Mouse (Mus musculus): Measurements from ENCODE around the gene Lpar1. TPM values are rescaled to one million over a fixed set of nuclear protein-coding genes. Genes with fewer than 3 reads are reported as not detected.
"Not testable (repeated sequence)": the region's sequence is repeated elsewhere in the genome, so short reads cannot be mapped to it uniquely, and the experiment has no call there.

Gene Lpar1
- polyA plus RNA-seq, 1 experiment = 15.4 TPM

- Histone ChIP-seq H3K27ac (ENCODE audit: insufficient read depth, low read depth, low read length) (no peak overlapping the region), H3K36me3 (ENCODE audit: control insufficient read depth, insufficient read depth, low read length) (no peaks in the 10 kb centered on the region), H3K27me3 (replicated peaks; ENCODE audit: control insufficient read depth, insufficient read depth, low read length) (no peaks in the 10 kb centered on the region), H3K4me1 (ENCODE audit: control insufficient read depth, insufficient read depth, low read length) (0 out of 2 replicates have a peak, but pooled peaks cover 2% of the 10 kb centered on the region), H3K4me3 (ENCODE audit: insufficient read depth, low read depth, low read length) (no peak overlapping the region)
- 62% methylated on average over 11 of the region's 11 CpGs for WGBS
- no peak for TF ChIP-seq POLR2A (IDR thresholded peaks at IDR 0.05; ENCODE audit: low read depth, low read length)
- TF ChIP-seq CTCF (conservative IDR thresholded peaks at IDR 0.05; ENCODE audit: insufficient read depth, insufficient read length, low read depth, low read length) = no peak
- DNase-seq = no peak
These were observed 7.0 kb downstream of the Lpar1 start for GRCm38 (mm10) chr4:58546441-58547272.

- TF ChIP-seq POLR2A (IDR thresholded peaks at IDR 0.05; ENCODE audit: low read depth, low read length) = no peak
- TF ChIP-seq CTCF (conservative IDR thresholded peaks at IDR 0.05; ENCODE audit: insufficient read depth, insufficient read length, low read depth, low read length) = no peak
- WGBS = 32% methylated on average over 9 of the region's 9 CpGs
- no peak overlapping the region for H3K4me3 ChIP-seq (ENCODE audit: insufficient read depth, low read depth, low read length)
- no peak overlapping the region for H3K27ac ChIP-seq (ENCODE audit: insufficient read depth, low read depth, low read length)
- 0 out of 2 replicates have a peak, but pooled peaks cover 2% of the 10 kb centered on the region for H3K4me1 ChIP-seq (ENCODE audit: control insufficient read depth, insufficient read depth, low read length)
- no peaks in the 10 kb centered on the region for H3K36me3 ChIP-seq (ENCODE audit: control insufficient read depth, insufficient read depth, low read length)
- no peaks in the 10 kb centered on the region for H3K27me3 ChIP-seq (replicated peaks; ENCODE audit: control insufficient read depth, insufficient read depth, low read length)
- peak; percentile 86 for DNase-seq
These were observed 7.7 kb downstream of the Lpar1 start for GRCm38 (mm10) chr4:58545888-58546432.

- no peak for DNase-seq
- Histone ChIP-seq H3K27me3 (replicated peaks; ENCODE audit: control insufficient read depth, insufficient read depth, low read length) (no peaks in the 10 kb centered on the region), H3K4me1 (ENCODE audit: control insufficient read depth, insufficient read depth, low read length) (0 out of 2 replicates have a peak, but pooled peaks cover 2% of the 10 kb centered on the region), H3K36me3 (ENCODE audit: control insufficient read depth, insufficient read depth, low read length) (no peaks in the 10 kb centered on the region), H3K27ac (ENCODE audit: insufficient read depth, low read depth, low read length) (no peak overlapping the region), H3K4me3 (ENCODE audit: insufficient read depth, low read depth, low read length) (no peak overlapping the region)
- TF ChIP-seq POLR2A (IDR thresholded peaks at IDR 0.05; ENCODE audit: low read depth, low read length) = no peak
- no peak for TF ChIP-seq CTCF (conservative IDR thresholded peaks at IDR 0.05; ENCODE audit: insufficient read depth, insufficient read length, low read depth, low read length)
- WGBS = 83% methylated on average over 3 of the region's 3 CpGs
These were observed 10.5 kb downstream of the Lpar1 start for GRCm38 (mm10) chr4:58543171-58543570.

- not testable (repeated sequence) for DNase-seq; H3K27me3 ChIP-seq (replicated peaks; ENCODE audit: control insufficient read depth, insufficient read depth, low read length); H3K4me3 ChIP-seq (ENCODE audit: insufficient read depth, low read depth, low read length); H3K36me3 ChIP-seq (ENCODE audit: control insufficient read depth, insufficient read depth, low read length); H3K27ac ChIP-seq (ENCODE audit: insufficient read depth, low read depth, low read length); H3K4me1 ChIP-seq (ENCODE audit: control insufficient read depth, insufficient read depth, low read length)
- 94% methylated on average over 7 of the region's 7 CpGs for WGBS
These were observed 11.0 kb downstream of the Lpar1 start for GRCm38 (mm10) chr4:58542656-58543055.

- no peak for DNase-seq
- H3K27me3 ChIP-seq (replicated peaks; ENCODE audit: control insufficient read depth, insufficient read depth, low read length) = no peaks in the 10 kb centered on the region
- TF ChIP-seq POLR2A (IDR thresholded peaks at IDR 0.05; ENCODE audit: low read depth, low read length) = no peak
- no peak for TF ChIP-seq CTCF (conservative IDR thresholded peaks at IDR 0.05; ENCODE audit: insufficient read depth, insufficient read length, low read depth, low read length)
- no peak overlapping the region for H3K27ac ChIP-seq (ENCODE audit: insufficient read depth, low read depth, low read length)
- WGBS = 99% methylated on average over 3 of the region's 3 CpGs
- no peaks in the 10 kb centered on the region for H3K36me3 ChIP-seq (ENCODE audit: control insufficient read depth, insufficient read depth, low read length)
- 0 out of 2 replicates have a peak, but pooled peaks cover 2% of the 10 kb centered on the region for H3K4me1 ChIP-seq (ENCODE audit: control insufficient read depth, insufficient read depth, low read length)
- H3K4me3 ChIP-seq (ENCODE audit: insufficient read depth, low read depth, low read length) = no peak overlapping the region
These were observed 12.9 kb downstream of the Lpar1 start for GRCm38 (mm10) chr4:58540841-58541240.

GRCm38 (mm10) chr4:58540385-58540784 lies 13.3 kb downstream of the Lpar1 start:
- DNase-seq = no peak
- H3K4me1 ChIP-seq (ENCODE audit: control insufficient read depth, insufficient read depth, low read length) = no peaks in the 10 kb centered on the region
- no peak overlapping the region for H3K27ac ChIP-seq (ENCODE audit: insufficient read depth, low read depth, low read length)
- H3K27me3 ChIP-seq (replicated peaks; ENCODE audit: control insufficient read depth, insufficient read depth, low read length) = no peaks in the 10 kb centered on the region
- H3K4me3 ChIP-seq (ENCODE audit: insufficient read depth, low read depth, low read length) = no peak overlapping the region
- H3K36me3 ChIP-seq (ENCODE audit: control insufficient read depth, insufficient read depth, low read length) = no peaks in the 10 kb centered on the region
- WGBS = 78% methylated on average over 8 of the region's 8 CpGs
- TF ChIP-seq CTCF (conservative IDR thresholded peaks at IDR 0.05; ENCODE audit: insufficient read depth, insufficient read length, low read depth, low read length) = no peak
- TF ChIP-seq POLR2A (IDR thresholded peaks at IDR 0.05; ENCODE audit: low read depth, low read length) = no peak

- H3K36me3 ChIP-seq (ENCODE audit: control insufficient read depth, insufficient read depth, low read length) = no peaks in the 10 kb centered on the region
- 86% methylated on average over 3 of the region's 3 CpGs for WGBS
- H3K4me1 ChIP-seq (ENCODE audit: control insufficient read depth, insufficient read depth, low read length) = no peaks in the 10 kb centered on the region
- no peak for DNase-seq
- no peak overlapping the region for H3K27ac ChIP-seq (ENCODE audit: insufficient read depth, low read depth, low read length)
- TF ChIP-seq POLR2A (IDR thresholded peaks at IDR 0.05; ENCODE audit: low read depth, low read length) (no peak), CTCF (conservative IDR thresholded peaks at IDR 0.05; ENCODE audit: insufficient read depth, insufficient read length, low read depth, low read length) (no peak)
- H3K4me3 ChIP-seq (ENCODE audit: insufficient read depth, low read depth, low read length) = no peak overlapping the region
- H3K27me3 ChIP-seq (replicated peaks; ENCODE audit: control insufficient read depth, insufficient read depth, low read length) = no peaks in the 10 kb centered on the region
These were observed 15.0 kb downstream of the Lpar1 start for GRCm38 (mm10) chr4:58538696-58539095.

All from kidney, adult 2 months (tissue).